Mouse (Mus musculus) right cerebral cortex, postnatal 25 days (tissue): Measurements from ENCODE around the gene Cpm.

ENCODE experiments used
- DNase-seq: peaks from one replicate; pipeline ENCODE4 v3.0.0; 2022

Gene Cpm

DNA sequence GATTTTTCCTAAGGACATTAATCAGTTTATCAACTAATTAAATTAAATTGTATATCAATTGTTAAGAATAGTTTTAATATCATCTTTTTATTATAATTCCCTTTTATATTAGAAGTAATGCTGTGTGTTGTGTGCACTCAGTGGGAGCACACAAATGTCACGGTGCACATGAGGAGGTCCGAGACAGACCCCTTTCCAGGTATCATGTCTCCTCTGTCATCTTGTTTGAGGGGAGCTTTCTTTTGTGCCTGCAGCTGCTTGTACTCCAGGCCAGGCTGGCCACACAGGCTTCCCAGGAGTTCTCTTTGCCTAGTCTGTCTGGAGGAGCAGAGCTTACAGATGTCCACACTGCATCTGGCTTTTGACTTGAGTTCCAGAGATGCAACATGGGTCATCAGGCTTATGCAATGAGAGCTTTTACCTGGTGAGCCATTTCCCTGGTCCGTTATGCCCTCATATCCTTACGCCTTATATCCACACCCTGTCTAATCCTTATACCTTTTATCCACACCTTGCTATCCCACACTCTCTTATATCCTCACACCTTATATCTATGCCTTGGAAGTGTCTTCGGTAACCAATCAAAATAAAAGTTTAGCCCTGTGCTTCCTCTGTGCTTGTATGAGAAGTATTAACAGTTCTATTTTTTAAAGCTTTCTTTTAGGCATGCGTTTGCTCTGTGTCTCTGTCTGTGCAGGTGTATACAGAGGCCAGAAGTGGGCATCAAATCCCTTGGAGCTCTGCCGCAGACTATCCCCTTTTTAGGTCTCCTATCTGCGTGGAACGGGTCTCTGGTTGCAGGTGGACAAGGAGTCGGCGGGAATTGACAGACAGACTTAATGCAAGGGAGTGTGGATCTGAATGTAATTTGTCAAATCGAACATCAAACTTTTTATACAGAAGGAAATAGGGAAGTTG lies 7.4 kb upstream of the Cpm start:
- DNase-seq, result no peak

DNA sequence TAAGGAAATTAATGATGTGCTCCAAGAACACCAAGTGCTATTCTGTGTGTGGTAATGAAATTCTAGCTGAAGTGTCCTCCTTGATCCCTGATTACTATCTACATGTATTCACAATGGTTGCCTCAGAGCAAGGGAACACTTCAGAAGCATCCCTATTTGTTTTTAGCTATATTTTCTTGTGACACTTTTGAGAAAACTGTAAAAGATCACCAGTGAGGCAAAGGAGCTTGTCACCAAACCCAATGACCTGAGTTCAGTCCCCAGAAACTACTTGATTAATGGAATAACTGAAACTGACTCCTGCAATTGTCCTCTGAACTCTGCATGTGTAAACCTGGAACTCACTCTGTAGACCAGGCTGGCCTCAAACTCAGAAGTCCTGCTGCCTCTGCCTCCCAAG lies 5.9 kb upstream of the Cpm start:
- no peak for DNase-seq

DNA sequence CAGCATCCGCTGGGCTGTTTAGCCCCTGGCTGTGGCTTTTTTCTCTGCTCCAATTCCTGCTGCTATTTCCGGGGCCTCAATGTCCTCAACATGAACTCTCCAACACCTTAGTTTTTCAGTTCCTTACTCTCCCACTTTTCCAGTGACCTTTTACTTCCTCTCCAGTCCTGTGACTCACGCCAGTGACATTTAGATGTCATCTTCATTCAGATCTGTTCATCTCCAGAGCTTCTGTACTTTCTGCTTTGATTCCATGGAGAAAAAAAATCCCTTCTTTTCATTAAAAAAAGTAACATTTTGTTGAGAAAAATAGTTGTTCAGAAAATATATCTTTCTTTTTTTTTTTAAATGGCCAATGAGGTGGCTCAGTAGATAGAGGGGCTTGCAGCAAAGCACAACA lies 5.1 kb upstream of the Cpm start:
- DNase-seq, result no peak

DNA sequence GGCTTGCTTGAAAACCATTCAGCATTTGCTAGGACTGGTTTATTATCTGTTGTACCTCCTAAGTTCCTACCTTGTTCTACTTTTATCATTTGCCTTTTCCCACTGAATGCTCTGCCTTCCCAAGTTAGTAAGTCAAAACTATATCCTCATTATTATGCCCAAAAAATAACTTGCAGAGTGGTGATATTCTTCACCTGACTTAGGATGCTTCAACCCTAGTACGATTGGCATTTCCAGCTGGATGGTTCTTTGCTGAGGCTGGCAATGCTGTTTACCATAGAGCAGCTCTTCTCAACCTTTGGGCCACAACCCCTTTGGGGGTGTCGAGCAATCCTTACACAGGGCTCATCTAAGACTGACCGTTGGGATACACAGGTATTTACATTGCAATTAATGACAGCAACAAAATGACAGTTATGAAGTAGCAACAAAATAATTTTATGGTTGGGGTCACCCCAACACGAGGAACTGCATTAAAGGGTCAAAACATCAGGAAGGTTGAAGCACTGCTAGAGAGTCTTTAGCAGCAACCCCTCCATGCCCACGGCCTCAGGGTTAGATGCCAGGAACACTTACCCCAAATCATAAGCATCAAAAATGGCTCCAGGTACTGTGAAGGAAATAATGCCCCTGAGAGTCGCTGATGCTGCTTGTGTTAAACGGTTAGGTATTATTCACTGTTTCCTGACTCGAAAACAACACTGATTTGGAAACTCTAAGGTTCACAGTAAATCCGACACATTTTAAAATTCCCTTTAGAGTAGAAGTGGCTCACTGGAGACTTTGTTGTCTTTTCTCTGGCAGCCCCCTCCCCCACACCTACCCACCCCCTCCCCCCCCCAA lies 4.4 kb upstream of the Cpm start:
- no peak for DNase-seq

DNA sequence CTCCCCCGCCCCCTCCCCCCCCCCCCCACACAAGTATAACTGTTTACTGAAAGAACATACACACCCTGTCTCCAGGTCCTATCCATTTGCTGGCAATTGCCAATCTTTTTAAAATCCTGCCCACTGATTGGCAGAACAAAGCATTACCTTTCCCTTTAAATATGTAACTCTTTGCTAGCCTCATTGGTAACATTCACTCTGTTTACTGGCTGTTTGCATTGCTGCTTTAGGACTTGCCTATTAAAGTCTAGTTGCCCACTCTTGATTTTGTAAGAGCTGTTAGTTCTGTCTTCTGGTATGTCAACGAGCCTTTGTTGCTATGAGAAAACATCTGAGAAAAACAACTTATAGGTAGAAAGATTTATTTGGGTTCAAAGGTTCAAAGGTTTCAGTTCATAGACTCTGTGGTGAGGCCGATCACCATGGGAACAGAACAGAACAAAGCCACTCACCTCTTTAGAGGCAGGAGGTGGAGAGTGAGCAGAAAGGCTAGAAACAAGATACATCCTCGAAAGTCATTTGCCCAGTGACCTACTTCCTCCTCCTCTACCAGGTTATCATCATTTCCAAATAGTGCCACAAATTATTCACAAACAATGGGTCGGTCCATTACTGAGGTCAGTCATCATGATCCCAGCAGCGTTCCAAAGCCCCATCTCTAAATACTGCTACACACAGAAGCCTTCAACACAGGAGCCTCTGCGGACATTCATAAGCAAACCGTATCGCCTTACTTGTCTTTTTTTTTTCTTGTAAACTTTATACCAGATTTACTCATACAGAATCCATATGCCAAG lies 3.6 kb upstream of the Cpm start:
- no peak for DNase-seq

DNA sequence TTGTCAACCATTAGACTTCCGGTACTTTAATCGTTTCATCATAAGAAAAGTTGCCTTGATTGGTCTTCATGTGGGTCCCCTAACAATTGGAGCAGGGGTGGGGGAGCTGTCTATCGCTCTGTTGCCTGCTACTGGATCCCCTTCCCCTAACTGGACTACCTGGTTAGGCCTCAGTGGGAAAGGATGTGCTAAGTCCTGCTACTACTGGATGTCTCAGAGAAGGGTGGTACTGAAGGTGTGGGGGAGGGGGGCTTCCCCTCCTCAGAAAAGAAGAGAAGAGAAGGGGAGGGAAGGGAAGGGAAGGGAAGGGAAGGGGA lies 3.0 kb upstream of the Cpm start:
- no peak for DNase-seq

DNA sequence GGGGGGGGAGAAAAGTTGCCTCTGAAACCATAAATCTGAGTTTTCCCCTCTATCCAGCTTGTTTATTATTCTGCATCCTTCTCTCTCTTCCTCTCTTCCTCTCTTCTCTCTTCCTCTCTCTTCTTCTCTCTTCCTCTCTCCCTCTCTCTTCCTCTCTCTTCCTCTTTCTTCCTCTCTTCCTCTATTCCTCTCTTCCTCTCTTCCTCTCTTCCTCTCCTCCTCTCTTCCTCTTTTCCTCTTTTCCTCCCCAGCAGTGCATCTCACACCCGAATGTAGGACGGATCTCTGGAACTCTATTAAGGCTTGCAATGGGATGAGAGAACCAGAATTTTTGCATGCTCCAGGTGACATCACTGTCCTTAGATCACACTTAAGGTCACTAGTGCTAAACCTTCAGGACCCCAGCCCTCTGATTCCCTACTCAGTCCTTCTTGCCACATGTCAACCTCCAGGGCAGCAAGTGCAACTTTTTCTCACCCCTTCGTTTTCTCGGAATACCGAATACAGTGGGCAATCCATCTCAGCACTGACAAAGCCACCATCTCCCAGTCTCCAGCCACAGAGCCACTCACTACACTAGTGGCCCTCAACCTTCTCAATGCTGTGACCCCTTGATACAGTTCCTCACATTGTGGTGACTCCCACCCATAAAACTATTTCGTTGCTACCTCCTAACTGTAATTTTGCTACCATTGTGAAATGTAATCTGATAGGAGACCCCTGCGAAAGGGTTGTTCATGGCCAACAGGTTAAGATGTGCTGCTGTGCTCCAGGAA lies 2.3 kb upstream of the Cpm start:
- no peak for DNase-seq

DNA sequence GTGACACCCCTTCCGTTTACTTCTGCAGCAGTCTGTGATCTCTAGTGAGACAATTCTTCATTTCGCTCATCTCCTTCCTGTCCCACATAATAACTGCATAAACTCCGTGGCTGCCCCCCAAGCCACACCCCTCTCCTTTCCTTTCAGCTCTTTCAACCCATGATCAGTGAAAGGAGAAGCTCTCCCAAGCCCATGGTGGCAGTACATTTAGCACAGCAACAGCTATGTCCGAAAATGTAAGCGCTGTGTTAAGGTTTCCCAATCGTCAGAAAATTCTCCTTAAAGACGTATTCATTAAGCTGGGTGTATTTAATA lies 1.7 kb upstream of the Cpm start:
- DNase-seq, result no peak

DNA sequence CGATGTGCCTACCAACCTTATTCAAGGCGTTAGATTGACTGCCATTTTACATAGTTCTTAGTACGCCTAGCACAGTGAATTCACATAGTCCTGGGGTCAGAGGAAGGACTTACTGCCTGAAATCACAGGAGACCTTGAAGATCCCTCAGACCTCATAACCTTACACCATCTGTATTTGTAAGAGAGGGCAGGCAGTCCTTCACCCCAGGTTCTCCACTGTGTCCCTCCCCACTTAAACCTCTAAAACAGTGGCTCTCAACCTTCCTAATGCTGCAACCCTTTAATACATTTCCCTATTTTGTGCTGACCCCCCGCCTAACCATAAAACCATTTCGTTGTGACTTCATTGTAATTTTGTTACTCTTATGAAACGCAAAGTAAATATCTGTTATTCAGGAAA lies 1.4 kb upstream of the Cpm start:
- DNase-seq, result no peak

DNA sequence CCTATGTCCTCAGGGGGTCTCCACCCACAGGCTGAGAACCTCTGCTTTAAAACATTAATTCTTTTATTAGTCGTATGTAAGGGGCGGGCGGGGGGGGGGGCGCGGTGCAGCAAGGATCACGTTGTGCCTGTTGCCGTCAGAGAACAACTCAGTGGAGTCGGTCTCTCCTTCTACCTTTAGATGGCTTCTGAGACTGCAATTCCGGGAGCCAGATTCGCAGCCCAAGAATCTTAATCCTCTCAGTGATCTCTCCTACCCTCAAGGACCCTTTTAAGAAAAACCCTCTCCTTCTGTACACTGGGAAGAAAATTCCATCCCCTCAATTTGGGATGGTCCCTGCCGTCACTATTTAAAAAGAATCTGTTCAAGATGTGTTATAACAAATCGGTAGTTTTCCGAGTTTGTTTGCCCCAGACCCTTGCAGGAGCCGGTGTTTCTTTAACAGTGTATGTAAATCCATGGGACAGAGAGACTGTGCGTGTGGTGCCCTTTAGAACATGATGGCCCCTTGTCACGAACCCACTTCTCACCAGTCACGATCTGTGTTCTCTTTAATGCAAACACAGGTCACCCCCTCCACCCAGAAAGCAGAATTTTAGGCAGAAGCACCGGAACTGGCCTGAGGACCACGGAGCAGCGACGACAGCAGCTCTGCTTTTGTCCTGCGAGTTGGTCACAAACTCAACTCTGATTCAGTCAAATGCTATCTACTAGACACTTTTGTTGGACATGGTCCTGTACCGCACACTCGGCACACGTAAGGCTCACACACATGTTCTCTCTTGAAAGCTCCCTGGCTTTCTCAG lies 734 bp upstream of the Cpm start:
- DNase-seq, result no peak

DNA sequence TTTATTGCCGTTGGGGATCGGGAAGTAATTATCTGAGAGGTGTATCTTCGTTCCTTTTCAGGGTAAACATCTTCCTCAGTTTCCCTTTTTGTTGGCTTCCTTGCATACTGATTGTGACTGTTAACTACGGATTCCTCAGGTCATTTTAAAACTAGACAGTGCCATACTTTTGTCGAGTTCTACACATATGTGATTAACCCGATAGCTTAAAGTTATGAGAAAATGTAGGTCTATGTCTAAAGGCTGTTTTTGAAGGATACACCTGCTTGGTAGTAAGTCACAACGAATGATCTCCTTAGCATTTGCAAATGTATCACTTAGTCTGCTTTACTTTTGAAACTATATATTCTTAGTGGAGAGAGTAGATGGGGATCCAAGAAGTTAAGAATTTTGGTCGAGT lies 876 bp downstream of the Cpm start:
- no peak for DNase-seq

DNA sequence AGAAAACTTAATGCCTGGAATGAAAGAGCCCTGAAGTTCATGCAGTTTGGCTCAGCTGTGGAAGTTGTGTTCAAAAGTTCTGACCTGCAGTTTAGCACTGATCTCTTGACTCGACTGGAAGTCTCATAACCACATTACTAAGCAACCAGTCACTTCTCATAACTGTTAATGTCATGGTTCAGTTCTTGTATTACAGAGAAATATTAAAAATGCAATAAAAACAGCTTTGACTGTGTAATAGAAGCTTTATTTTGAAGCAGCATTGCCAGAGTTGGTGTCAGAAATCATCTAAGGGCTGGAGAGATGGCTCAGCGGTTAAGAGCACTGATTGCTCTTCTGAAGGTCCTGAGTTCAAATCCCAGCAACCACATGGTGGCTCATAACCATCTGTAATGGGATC lies 1.5 kb downstream of the Cpm start:
- no peak for DNase-seq

DNA sequence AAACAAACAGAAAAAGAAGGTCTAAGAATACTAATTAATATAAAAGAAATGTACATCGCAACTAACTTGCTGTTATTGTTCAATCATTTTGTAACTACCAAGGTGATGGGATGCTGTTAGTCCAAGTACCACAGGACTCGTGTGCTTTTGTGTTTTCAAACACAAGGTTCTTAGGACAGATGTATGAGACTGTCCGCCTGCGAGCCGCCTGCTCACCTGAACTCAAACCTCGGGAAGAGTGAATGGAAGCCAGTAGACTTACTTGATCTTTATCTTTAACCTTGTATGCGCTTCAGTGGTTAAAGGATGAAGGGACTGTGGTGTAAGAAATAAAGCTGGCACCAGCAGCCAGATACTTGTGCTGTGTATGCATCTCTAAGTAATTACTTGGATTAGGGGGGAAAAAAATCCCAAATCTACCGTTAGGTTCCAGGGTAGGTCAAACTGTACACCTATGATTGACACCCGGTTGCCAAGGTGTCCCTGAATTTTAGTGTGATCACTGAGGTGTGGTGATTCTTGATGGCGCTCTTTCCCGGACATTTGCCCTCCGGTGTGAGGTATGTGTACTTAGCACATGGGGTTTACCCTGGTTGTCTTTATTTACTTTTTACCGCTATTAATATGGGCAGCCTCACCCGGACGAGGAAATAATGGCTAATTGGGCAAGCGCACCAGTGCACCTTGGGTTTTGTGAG lies 2.4 kb downstream of the Cpm start:
- no peak for DNase-seq

DNA sequence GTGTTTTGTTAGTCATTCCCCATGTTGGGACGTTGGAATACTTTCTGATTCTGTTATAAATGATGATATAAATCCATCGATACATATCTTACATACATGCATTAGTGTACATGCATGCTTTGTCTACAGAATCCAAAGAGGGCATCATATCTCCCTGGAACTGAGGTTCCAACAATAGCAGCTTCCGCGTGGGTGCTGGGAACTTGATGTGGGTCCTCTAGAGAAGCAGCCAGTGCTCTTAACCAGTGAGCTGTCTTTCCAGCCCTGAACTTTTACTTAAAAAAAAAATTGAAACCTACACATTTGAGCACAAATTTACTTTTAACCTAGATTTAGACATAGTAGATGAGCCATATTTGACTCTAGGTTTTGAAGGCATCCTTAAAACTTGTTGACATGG lies 3.1 kb downstream of the Cpm start:
- DNase-seq, result no peak

DNA sequence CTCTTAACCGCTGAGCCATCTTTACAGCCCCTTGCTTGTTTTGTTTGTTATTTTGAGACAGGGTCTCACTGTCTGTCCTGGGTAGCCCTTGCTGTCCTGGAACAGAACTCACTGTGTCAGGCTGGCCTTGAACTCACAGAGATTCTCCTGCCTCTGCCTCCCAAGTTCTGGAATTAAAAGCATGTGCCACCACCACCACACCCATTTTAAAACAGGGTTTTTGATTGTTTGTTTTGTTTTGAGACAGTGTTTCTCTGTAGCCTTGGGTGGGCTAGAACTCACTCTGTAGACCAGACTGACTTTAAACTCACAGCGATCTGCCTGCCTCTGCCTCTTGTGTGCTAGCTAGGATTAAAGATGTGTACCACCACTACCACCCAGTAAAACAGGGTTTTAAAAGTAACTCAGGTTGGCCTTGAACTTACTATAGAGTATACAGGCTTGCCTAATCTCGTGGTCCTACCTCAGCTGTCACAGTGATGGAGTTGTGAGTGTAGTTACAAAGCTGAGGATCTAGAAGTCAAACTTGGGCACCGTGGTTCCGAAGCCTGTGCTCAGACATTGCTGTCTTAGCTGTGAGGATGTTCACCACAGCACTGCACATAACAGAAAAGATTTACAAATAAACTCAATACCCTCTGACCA lies 4.4 kb downstream of the Cpm start:
- no peak for DNase-seq

DNA sequence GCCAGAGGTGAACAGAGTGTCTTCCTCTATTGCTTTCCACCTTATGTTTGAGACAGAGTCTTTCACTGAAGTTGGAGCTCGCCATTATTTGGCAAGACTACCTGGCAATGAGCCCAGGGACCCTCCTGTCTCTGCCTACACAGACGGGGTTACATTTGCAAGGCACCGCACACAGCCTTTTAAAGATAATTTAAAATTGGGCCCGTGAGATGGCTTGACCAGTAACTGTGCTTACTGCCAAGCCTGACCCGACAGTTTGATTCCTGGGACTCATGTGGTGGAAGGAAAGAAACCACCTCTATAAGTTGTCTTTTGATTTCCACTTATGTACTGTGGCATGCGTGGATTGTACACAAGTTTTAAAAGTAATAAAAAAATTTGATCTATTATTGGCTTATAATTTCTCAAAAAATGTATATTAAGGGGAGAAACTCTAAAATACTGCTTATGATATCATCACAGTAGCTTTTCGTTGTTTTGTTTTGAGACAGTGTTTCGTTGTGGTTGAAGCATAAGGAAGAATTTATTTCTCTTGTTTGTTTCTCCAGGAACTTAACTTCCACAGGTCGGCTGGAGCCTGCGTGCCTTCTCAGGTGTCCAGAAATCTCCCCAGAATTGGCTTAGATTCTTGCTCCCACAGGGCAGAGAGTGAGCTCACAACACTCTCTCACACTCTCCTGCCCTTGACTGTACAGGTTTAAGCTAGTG lies 5.2 kb downstream of the Cpm start:
- no peak for DNase-seq

DNA sequence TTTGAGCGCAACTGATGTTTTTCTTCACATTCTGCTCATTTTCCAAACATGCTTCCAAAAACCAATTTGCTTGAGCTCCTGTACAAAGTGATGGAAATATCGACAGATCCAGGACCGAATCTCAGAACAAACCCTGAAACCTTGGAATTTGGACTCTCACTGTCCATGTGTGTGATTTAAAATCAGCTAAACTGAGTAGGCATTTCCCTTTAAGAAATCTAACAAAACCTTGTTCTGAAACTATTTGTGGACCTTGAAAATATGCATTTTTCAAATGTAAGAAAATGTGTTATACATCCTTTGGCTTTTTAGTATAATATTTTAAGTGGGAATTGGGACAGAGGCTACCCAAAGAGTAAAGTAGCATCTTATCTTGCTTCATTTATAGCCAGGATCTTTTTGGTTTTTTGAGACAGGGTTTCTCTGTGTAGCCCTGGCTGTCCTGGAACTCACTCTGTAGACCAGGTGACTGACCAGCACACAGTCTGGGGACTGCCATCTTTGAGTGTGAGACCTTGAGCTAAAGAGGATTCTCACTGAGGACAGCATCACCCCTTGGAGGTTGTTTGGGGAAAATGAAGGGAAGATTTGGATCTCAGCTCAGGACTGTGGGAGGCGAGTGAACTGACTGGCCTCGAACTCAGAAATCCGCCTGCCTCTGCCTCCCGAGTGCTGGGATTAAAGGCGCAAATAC lies 5.9 kb downstream of the Cpm start:
- no peak for DNase-seq

DNA sequence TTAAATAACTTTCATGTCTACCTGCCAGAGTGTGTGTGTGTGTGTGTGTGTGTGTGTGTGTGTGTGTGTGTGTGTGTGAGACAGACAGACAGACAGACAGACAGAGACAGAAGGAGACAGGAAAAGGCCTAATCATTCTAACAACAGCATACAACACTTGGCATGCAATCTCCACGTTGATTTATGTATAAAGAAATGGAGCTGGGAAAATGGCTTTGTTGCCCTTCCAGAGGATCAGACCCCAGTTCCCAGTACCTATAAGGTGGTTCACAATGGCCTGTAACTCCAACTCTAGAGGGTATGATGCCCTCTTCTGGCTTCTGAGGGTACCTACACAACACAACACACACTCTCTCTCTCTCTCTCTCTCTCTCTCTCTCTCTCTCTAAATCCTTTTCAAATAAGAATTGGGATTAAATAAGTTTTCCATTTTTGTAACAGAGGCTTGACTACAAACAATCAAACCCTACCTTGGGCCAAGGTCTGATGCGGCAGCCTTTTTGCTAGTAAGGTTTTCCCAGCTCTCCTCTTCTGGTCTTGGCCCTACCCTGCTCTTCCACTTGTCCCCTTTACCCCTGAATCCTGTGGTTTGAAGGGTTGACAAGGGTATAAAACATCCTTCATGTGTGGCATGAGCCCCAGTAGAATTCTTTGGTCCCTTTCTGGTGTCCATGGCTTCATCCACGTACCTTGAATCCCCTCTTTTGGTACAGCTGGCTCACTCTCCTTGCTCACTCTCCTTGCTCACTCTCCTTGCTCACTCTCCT lies 6.7 kb downstream of the Cpm start:
- no peak for DNase-seq
